Mouse (Mus musculus) forebrain, embryonic 10.5 days (tissue): ENCODE measurements around the gene Htra3. TPM values are rescaled to one million over a fixed set of nuclear protein-coding genes. Genes with fewer than 3 reads are reported as not detected.

ENCODE experiments used
- DNase-seq: peaks from one replicate; pipeline ENCODE4 v3.0.0-alpha.2; 2017; ENCODE audit warnings: low spot score; ENCODE audit errors: extremely low spot score
- H3K27ac ChIP-seq: fragments of 300-500 bp; sonication (generic); 2 replicates; pipeline ENCODE4 v1.5.1; 2016; ENCODE audit warnings: mild to moderate bottlenecking
- H3K27me3 ChIP-seq: fragments of 300-500 bp; sonication (generic); 2 replicates; pipeline ENCODE4 v1.6.1; 2016; ENCODE audit warnings: mild to moderate bottlenecking; ENCODE audit not compliant: poor library complexity, severe bottlenecking
- H3K36me3 ChIP-seq: fragments of 300-500 bp; sonication (generic); replicated peaks from 2 replicates; pipeline ENCODE4 v1.6.1; 2016; ENCODE audit warnings: mild to moderate bottlenecking, moderate library complexity
- H3K4me1 ChIP-seq: fragments of 300-500 bp; sonication (generic); 2 replicates; pipeline ENCODE4 v1.6.1; 2016
- H3K4me3 ChIP-seq: fragments of 300-500 bp; sonication (generic); 2 replicates; pipeline ENCODE4 v1.5.1; 2016; ENCODE audit warnings: mild to moderate bottlenecking, moderate library complexity
- H3K9me3 ChIP-seq: fragments of 300-500 bp; sonication (generic); 2 replicates; pipeline ENCODE4 v1.6.1; 2016; ENCODE audit warnings: mild to moderate bottlenecking, moderate library complexity
- WGBS: fragments of 180-500 bp; shearing (Covaris S2); methylation state at CpG from one replicate; pipeline ENCODE4 v1.1.7; 2016; 5-methylcytosine and 5-hydroxymethylcytosine counted together
- polyA plus RNA-seq: library from polyadenylated mRNA; unstranded; fragments of >200 nt; fragmentation: Nextera tagmentation; extraction: Ambion mirVana; gene quantifications from 2 replicates; pipeline ENCODE4 v1.2.1, GENCODE M21; 2016

The Htra3 gene
- polyA plus RNA-seq, 1 experiment from 2014 or later = 3.1 TPM

GRCm38 (mm10) chr5:35666152-35666551 lies 13.4 kb downstream of the Htra3 start:
- DNase-seq = no peak
- Histone ChIP-seq H3K4me1 (peaks cover 25% of the 10 kb centered on the region), H3K27ac (no peak overlapping the region), H3K27me3 (no peaks in the 10 kb centered on the region), H3K36me3 (no peaks in the 10 kb centered on the region), H3K4me3 (no peak overlapping the region), H3K9me3 (no peaks in the 10 kb centered on the region)
- 92% methylated on average over 7 of the region's 7 CpGs for WGBS

- Histone ChIP-seq H3K27ac (no peak overlapping the region), H3K4me1 (peaks cover 4% of the 10 kb centered on the region; the same call in 1 of the 2 replicates), H3K9me3 (no peaks in the 10 kb centered on the region), H3K4me3 (no peak overlapping the region), H3K36me3 (no peaks in the 10 kb centered on the region), H3K27me3 (no peaks in the 10 kb centered on the region)
- WGBS = 88% methylated on average over 9 of the region's 9 CpGs
- DNase-seq = no peak
These were observed 17.5 kb downstream of the Htra3 start for GRCm38 (mm10) chr5:35662021-35662545.

- no peak for DNase-seq
- H3K27ac ChIP-seq = no peak overlapping the region
- H3K4me1 ChIP-seq = peaks cover 4% of the 10 kb centered on the region; the same call in 1 of the 2 replicates
- H3K36me3 ChIP-seq = no peaks in the 10 kb centered on the region
- no peak overlapping the region for H3K4me3 ChIP-seq
- no peaks in the 10 kb centered on the region for H3K9me3 ChIP-seq
- 86% methylated on average over 6 of the region's 6 CpGs for WGBS
- no peaks in the 10 kb centered on the region for H3K27me3 ChIP-seq
These were observed 18.4 kb downstream of the Htra3 start for GRCm38 (mm10) chr5:35661210-35661609.

- no peak overlapping the region for H3K27ac ChIP-seq
- no peak for DNase-seq
- H3K4me1 ChIP-seq = peaks cover 4% of the 10 kb centered on the region; the same call in 1 of the 2 replicates
- H3K36me3 ChIP-seq = no peaks in the 10 kb centered on the region
- 77% methylated on average over 3 of the region's 3 CpGs for WGBS
- H3K27me3 ChIP-seq = no peaks in the 10 kb centered on the region
- H3K9me3 ChIP-seq = no peaks in the 10 kb centered on the region
- H3K4me3 ChIP-seq = no peak overlapping the region
These were observed 20.1 kb downstream of the Htra3 start for GRCm38 (mm10) chr5:35659503-35659902.

- no peak overlapping the region for H3K4me3 ChIP-seq
- no peak for DNase-seq
- H3K9me3 ChIP-seq = no peaks in the 10 kb centered on the region
- H3K36me3 ChIP-seq = no peaks in the 10 kb centered on the region
- no peak overlapping the region for H3K27ac ChIP-seq
- H3K27me3 ChIP-seq = no peaks in the 10 kb centered on the region
- 88% methylated on average over 10 of the region's 10 CpGs for WGBS
- peaks cover 8% of the 10 kb centered on the region; the same call in 1 of the 2 replicates for H3K4me1 ChIP-seq
These were observed 23.7 kb downstream of the Htra3 start for GRCm38 (mm10) chr5:35655753-35656485.

- Histone ChIP-seq H3K27ac (no peak overlapping the region), H3K27me3 (no peaks in the 10 kb centered on the region), H3K36me3 (no peaks in the 10 kb centered on the region), H3K9me3 (no peaks in the 10 kb centered on the region), H3K4me1 (peaks cover 4% of the 10 kb centered on the region; the same call in 1 of the 2 replicates), H3K4me3 (no peak overlapping the region)
- 75% methylated on average over 9 of the region's 9 CpGs for WGBS
- no peak for DNase-seq
These were observed 25.7 kb downstream of the Htra3 start for GRCm38 (mm10) chr5:35653743-35654395.

GRCm38 (mm10) chr5:35652872-35653271 lies 26.7 kb downstream of the Htra3 start:
- no peak overlapping the region for H3K27ac ChIP-seq
- peaks cover 4% of the 10 kb centered on the region; the same call in 1 of the 2 replicates for H3K4me1 ChIP-seq
- H3K27me3 ChIP-seq = no peaks in the 10 kb centered on the region
- no peaks in the 10 kb centered on the region for H3K36me3 ChIP-seq
- DNase-seq = no peak
- H3K9me3 ChIP-seq = no peaks in the 10 kb centered on the region
- WGBS = 90% methylated on average over 13 of the region's 13 CpGs
- H3K4me3 ChIP-seq = no peak overlapping the region

- Histone ChIP-seq H3K27me3 (no peaks in the 10 kb centered on the region), H3K4me3 (no peak overlapping the region), H3K36me3 (no peaks in the 10 kb centered on the region), H3K4me1 (peaks cover 4% of the 10 kb centered on the region; the same call in 1 of the 2 replicates), H3K27ac (no peak overlapping the region), H3K9me3 (no peaks in the 10 kb centered on the region)
- DNase-seq = no peak
- 81% methylated on average over 3 of the region's 3 CpGs for WGBS
These were observed 27.3 kb downstream of the Htra3 start for GRCm38 (mm10) chr5:35652319-35652718.

- Histone ChIP-seq H3K4me3 (no peak overlapping the region), H3K36me3 (no peaks in the 10 kb centered on the region), H3K27me3 (no peaks in the 10 kb centered on the region), H3K27ac (no peak overlapping the region), H3K9me3 (no peaks in the 10 kb centered on the region), H3K4me1 (peaks cover 6% of the 10 kb centered on the region; the same call in 1 of the 2 replicates)
- no peak for DNase-seq
- 66% methylated on average over 2 of the region's 2 CpGs for WGBS
These were observed 31.4 kb downstream of the Htra3 start for GRCm38 (mm10) chr5:35648230-35648629.

- WGBS = 82% methylated on average over 4 of the region's 4 CpGs
- no peak for DNase-seq
- Histone ChIP-seq H3K36me3 (no peaks in the 10 kb centered on the region), H3K4me1 (peaks cover 6% of the 10 kb centered on the region; the same call in 1 of the 2 replicates), H3K4me3 (no peak overlapping the region), H3K9me3 (no peaks in the 10 kb centered on the region), H3K27ac (no peak overlapping the region), H3K27me3 (no peaks in the 10 kb centered on the region)
These were observed 32.0 kb downstream of the Htra3 start for GRCm38 (mm10) chr5:35647562-35647961.

GRCm38 (mm10) chr5:35646927-35647326 lies 32.7 kb downstream of the Htra3 start:
- H3K27ac ChIP-seq = no peak overlapping the region
- no peak for DNase-seq
- no peaks in the 10 kb centered on the region for H3K9me3 ChIP-seq
- H3K4me1 ChIP-seq = peaks cover 6% of the 10 kb centered on the region; the same call in 1 of the 2 replicates
- no peak overlapping the region for H3K4me3 ChIP-seq
- no peaks in the 10 kb centered on the region for H3K36me3 ChIP-seq
- WGBS = 93% methylated on average over 1 of the region's 1 CpGs
- no peaks in the 10 kb centered on the region for H3K27me3 ChIP-seq

GRCm38 (mm10) chr5:35645938-35646493 lies 33.6 kb downstream of the Htra3 start:
- no peak overlapping the region for H3K27ac ChIP-seq
- DNase-seq = no peak
- H3K4me1 ChIP-seq = peaks cover 6% of the 10 kb centered on the region; the same call in 1 of the 2 replicates
- H3K9me3 ChIP-seq = no peaks in the 10 kb centered on the region
- H3K36me3 ChIP-seq = no peaks in the 10 kb centered on the region
- 87% methylated on average over 6 of the region's 6 CpGs for WGBS
- H3K4me3 ChIP-seq = no peak overlapping the region
- H3K27me3 ChIP-seq = no peaks in the 10 kb centered on the region

GRCm38 (mm10) chr5:35644082-35644481 lies 35.5 kb downstream of the Htra3 start:
- Histone ChIP-seq H3K4me1 (peaks cover 6% of the 10 kb centered on the region; the same call in 1 of the 2 replicates), H3K27ac (no peak overlapping the region), H3K9me3 (no peaks in the 10 kb centered on the region), H3K4me3 (no peak overlapping the region), H3K27me3 (no peaks in the 10 kb centered on the region), H3K36me3 (no peaks in the 10 kb centered on the region)
- 67% methylated on average over 4 of the region's 4 CpGs for WGBS
- DNase-seq = no peak
